Mouse (Mus musculus): ENCODE results near the gene Adamtsl5. TPM values are rescaled to one million over a fixed set of nuclear protein-coding genes. Genes with fewer than 3 reads are reported as not detected.

The Adamtsl5 gene
- polyA plus RNA-seq, 1 experiment from 2014 or later = 0.18 TPM

- Histone ChIP-seq H3K4me3 (peak overlapping the region; percentile 45), H3K9ac (peak overlapping the region; percentile 60), H3K4me1 (peaks cover 34% of the 10 kb centered on the region), H3K36me3 (ENCODE audit: poor library complexity, severe bottlenecking) (peaks cover 4% of the 10 kb centered on the region), H3K27me3 (0 out of 2 replicates have a peak, but pooled peaks cover 3% of the 10 kb centered on the region), H3K9me3 (replicated peaks) (no peaks in the 10 kb centered on the region), H3K4me2 (peak overlapping the region; percentile 88), H3K27ac (no peak overlapping the region)
- WGBS = under 1% methylated on average over 34 of the region's 46 CpGs
- ATAC-seq = no peak
These were observed 24.7 kb downstream of the Adamtsl5 start for GRCm38 (mm10) chr10:80323261-80324119.

- peaks cover 36% of the 10 kb centered on the region for H3K4me1 ChIP-seq
- peaks cover 11% of the 10 kb centered on the region for H3K36me3 ChIP-seq (ENCODE audit: poor library complexity, severe bottlenecking)
- WGBS = 5% methylated on average over 28 of the region's 28 CpGs
- H3K4me3 ChIP-seq = peak overlapping the region; percentile 45
- no peak overlapping the region for H3K27ac ChIP-seq
- ATAC-seq = no peak
- 0 out of 2 replicates have a peak, but pooled peaks cover 3% of the 10 kb centered on the region for H3K27me3 ChIP-seq
- H3K9me3 ChIP-seq (replicated peaks) = no peaks in the 10 kb centered on the region
- peak overlapping the region; percentile 60 for H3K9ac ChIP-seq
- H3K4me2 ChIP-seq = peak overlapping the region; percentile 88
These were observed 25.4 kb downstream of the Adamtsl5 start for GRCm38 (mm10) chr10:80322811-80323211.

GRCm38 (mm10) chr10:80321670-80322581 lies 26.3 kb downstream of the Adamtsl5 start:
- Histone ChIP-seq H3K27me3 (0 out of 2 replicates have a peak, but pooled peaks cover 3% of the 10 kb centered on the region), H3K4me3 (no peak overlapping the region), H3K4me2 (peak overlapping the region; percentile 88), H3K36me3 (ENCODE audit: poor library complexity, severe bottlenecking) (peaks cover 20% of the 10 kb centered on the region), H3K27ac (no peak overlapping the region; the same call in 1 of the 2 replicates), H3K4me1 (peaks cover 43% of the 10 kb centered on the region), H3K9ac (no peak overlapping the region), H3K9me3 (replicated peaks) (no peaks in the 10 kb centered on the region)
- WGBS = 93% methylated on average over 20 of the region's 21 CpGs
- ATAC-seq = no peak

GRCm38 (mm10) chr10:80321014-80321669 lies 27.1 kb downstream of the Adamtsl5 start:
- no peak overlapping the region for H3K4me2 ChIP-seq
- H3K9ac ChIP-seq = no peak overlapping the region
- WGBS = 81% methylated on average over 6 of the region's 6 CpGs
- 0 out of 2 replicates have a peak, but pooled peaks cover 3% of the 10 kb centered on the region for H3K27me3 ChIP-seq
- no peaks in the 10 kb centered on the region for H3K9me3 ChIP-seq (replicated peaks)
- H3K4me1 ChIP-seq = peaks cover 51% of the 10 kb centered on the region
- no peak for ATAC-seq
- peaks cover 28% of the 10 kb centered on the region for H3K36me3 ChIP-seq (ENCODE audit: poor library complexity, severe bottlenecking)
- H3K27ac ChIP-seq = no peak overlapping the region; the same call in 1 of the 2 replicates
- H3K4me3 ChIP-seq = no peak overlapping the region

GRCm38 (mm10) chr10:80320340-80320760 lies 27.9 kb downstream of the Adamtsl5 start, which contains the start of gene 2310011J03Rik:
TSS of gene 2310011J03Rik (minus strand) at chr10:80320537.
- H3K4me3 ChIP-seq = peak within 1 kb of the TSS; percentile 79
- peak within 1 kb of the TSS; percentile 94 for H3K4me2 ChIP-seq
- ATAC-seq = peak; percentile 71
- H3K27ac ChIP-seq = peak within 1 kb of the TSS; percentile 41; the same call in 1 of the 2 replicates
- H3K27me3 ChIP-seq = 0 out of 2 replicates have a peak, but pooled peaks cover 3% of the 10 kb centered on the region
- H3K9me3 ChIP-seq (replicated peaks) = no peaks in the 10 kb centered on the region
- under 1% methylated on average over 34 of the region's 34 CpGs for WGBS
- H3K36me3 ChIP-seq (ENCODE audit: poor library complexity, severe bottlenecking) = peaks cover 36% of the 10 kb centered on the region
- H3K4me1 ChIP-seq = peaks cover 59% of the 10 kb centered on the region
- peak within 1 kb of the TSS; percentile 82 for H3K9ac ChIP-seq

GRCm38 (mm10) chr10:80317011-80317410 lies 31.2 kb downstream of the Adamtsl5 start:
- WGBS = 68% methylated on average over 9 of the region's 10 CpGs
- H3K36me3 ChIP-seq (ENCODE audit: poor library complexity, severe bottlenecking) = peaks cover 69% of the 10 kb centered on the region
- peaks cover 71% of the 10 kb centered on the region for H3K4me1 ChIP-seq
- H3K4me2 ChIP-seq = peak overlapping the region; percentile 22; the same call in 1 of the 2 replicates
- H3K27ac ChIP-seq = peak overlapping the region; percentile 52; the same call in 1 of the 2 replicates
- no peaks in the 10 kb centered on the region for H3K9me3 ChIP-seq (replicated peaks)
- 0 out of 2 replicates have a peak, but pooled peaks cover 3% of the 10 kb centered on the region for H3K27me3 ChIP-seq
- ATAC-seq = no peak
- H3K9ac ChIP-seq = no peak overlapping the region
- H3K4me3 ChIP-seq = no peak overlapping the region

- Histone ChIP-seq H3K27ac (peak overlapping the region; percentile 52), H3K36me3 (ENCODE audit: poor library complexity, severe bottlenecking) (peaks cover 75% of the 10 kb centered on the region), H3K27me3 (0 out of 2 replicates have a peak, but pooled peaks cover 3% of the 10 kb centered on the region), H3K4me2 (peak overlapping the region; percentile 22; the same call in 1 of the 2 replicates), H3K4me3 (no peak overlapping the region), H3K9ac (peak overlapping the region; percentile 46; the same call in 1 of the 2 replicates), H3K4me1 (peaks cover 71% of the 10 kb centered on the region), H3K9me3 (replicated peaks) (no peaks in the 10 kb centered on the region)
- peak; percentile 48 for ATAC-seq
- 28% methylated on average over 11 of the region's 11 CpGs for WGBS
These were observed 31.8 kb downstream of the Adamtsl5 start for GRCm38 (mm10) chr10:80316359-80316781.

- H3K4me2 ChIP-seq = no peak overlapping the region
- 0 out of 2 replicates have a peak overlapping the region, but pooled peaks have one; percentile 46 for H3K9ac ChIP-seq
- H3K4me1 ChIP-seq = peaks cover 68% of the 10 kb centered on the region
- ATAC-seq = no peak
- H3K27ac ChIP-seq = no peak overlapping the region
- H3K36me3 ChIP-seq (ENCODE audit: poor library complexity, severe bottlenecking) = peaks cover 86% of the 10 kb centered on the region
- 0 out of 2 replicates have a peak, but pooled peaks cover 3% of the 10 kb centered on the region for H3K27me3 ChIP-seq
- no peak overlapping the region for H3K4me3 ChIP-seq
- H3K9me3 ChIP-seq (replicated peaks) = no peaks in the 10 kb centered on the region
- 63% methylated on average over 27 of the region's 27 CpGs for WGBS
These were observed 32.9 kb downstream of the Adamtsl5 start for GRCm38 (mm10) chr10:80315315-80315714.

- no peak overlapping the region for H3K4me2 ChIP-seq
- H3K4me3 ChIP-seq = no peak overlapping the region
- H3K27ac ChIP-seq = no peak overlapping the region
- H3K36me3 ChIP-seq (ENCODE audit: poor library complexity, severe bottlenecking) = peaks cover 94% of the 10 kb centered on the region
- no peak overlapping the region for H3K9ac ChIP-seq
- no peak for ATAC-seq
- peaks cover 63% of the 10 kb centered on the region for H3K4me1 ChIP-seq
- 0 out of 2 replicates have a peak, but pooled peaks cover 3% of the 10 kb centered on the region for H3K27me3 ChIP-seq
- H3K9me3 ChIP-seq (replicated peaks) = no peaks in the 10 kb centered on the region
- WGBS = 59% methylated on average over 15 of the region's 16 CpGs
These were observed 33.7 kb downstream of the Adamtsl5 start for GRCm38 (mm10) chr10:80314494-80315001.

GRCm38 (mm10) chr10:80313627-80314201 lies 34.5 kb downstream of the Adamtsl5 start:
- H3K9ac ChIP-seq = no peak overlapping the region
- peaks cover 100% of the 10 kb centered on the region for H3K36me3 ChIP-seq (ENCODE audit: poor library complexity, severe bottlenecking)
- H3K4me1 ChIP-seq = peaks cover 54% of the 10 kb centered on the region
- no peak for ATAC-seq
- no peak overlapping the region for H3K4me3 ChIP-seq
- no peaks in the 10 kb centered on the region for H3K9me3 ChIP-seq (replicated peaks)
- no peak overlapping the region for H3K4me2 ChIP-seq
- 71% methylated on average over 20 of the region's 20 CpGs for WGBS
- H3K27me3 ChIP-seq = 0 out of 2 replicates have a peak, but pooled peaks cover 3% of the 10 kb centered on the region
- no peak overlapping the region for H3K27ac ChIP-seq
